ENCODE assay signal across 17 mouse cellular contexts in the genomic region with DNA sequence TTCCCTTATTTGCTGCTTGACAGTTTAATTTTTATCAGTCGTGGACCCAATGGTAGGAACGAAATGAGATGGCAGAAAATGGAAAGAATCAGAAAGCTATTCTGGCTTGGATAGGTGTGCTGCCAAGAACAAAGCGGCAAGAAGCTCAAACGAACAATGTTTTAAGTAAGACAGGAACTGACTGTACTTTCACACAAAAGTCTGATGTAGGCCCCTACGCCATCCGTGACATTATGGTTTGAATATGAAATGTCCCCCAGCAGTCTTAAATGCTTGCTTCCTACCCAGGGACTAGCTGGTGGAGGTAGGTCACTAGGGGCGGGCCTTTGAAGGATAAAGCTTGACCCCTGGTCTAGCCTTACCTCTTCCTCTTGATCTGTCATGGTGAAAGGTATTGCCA.
"Had no signal": no experiment of that assay in that cellular context is flagged by ENCODE, and none has a peak within 500 bp of the region (broad histone marks: within the 10 kb centered on the region; RNA-seq: fewer than 3 reads in every experiment).

No protein-coding gene starts in this region.

- DNase-seq: lung, adult 18-20 months; lung, embryonic 14.5 days; lung, postnatal 10 days; lung, postnatal 4 days; midbrain, embryonic 14.5 days; retina, postnatal 1 day; right cerebral cortex, postnatal 14 days; spleen, adult 18-20 months; thymus, adult 18-20 months; thymus, postnatal 14 days; thymus, postnatal 36 days had no signal

- ATAC-seq: midbrain, embryonic 16.5 days had no signal

- H3K27ac ChIP-seq: midbrain, embryonic 10.5 days; midbrain, embryonic 12.5 days; neural tube, embryonic 13.5 days; neural tube, embryonic 15.5 days had no signal

- H3K4me3 ChIP-seq: midbrain, embryonic 10.5 days; midbrain, embryonic 12.5 days; myocyte; neural tube, embryonic 13.5 days; neural tube, embryonic 15.5 days had no signal
